Mouse (Mus musculus): ENCODE data around the gene Zfp365.

DNA sequence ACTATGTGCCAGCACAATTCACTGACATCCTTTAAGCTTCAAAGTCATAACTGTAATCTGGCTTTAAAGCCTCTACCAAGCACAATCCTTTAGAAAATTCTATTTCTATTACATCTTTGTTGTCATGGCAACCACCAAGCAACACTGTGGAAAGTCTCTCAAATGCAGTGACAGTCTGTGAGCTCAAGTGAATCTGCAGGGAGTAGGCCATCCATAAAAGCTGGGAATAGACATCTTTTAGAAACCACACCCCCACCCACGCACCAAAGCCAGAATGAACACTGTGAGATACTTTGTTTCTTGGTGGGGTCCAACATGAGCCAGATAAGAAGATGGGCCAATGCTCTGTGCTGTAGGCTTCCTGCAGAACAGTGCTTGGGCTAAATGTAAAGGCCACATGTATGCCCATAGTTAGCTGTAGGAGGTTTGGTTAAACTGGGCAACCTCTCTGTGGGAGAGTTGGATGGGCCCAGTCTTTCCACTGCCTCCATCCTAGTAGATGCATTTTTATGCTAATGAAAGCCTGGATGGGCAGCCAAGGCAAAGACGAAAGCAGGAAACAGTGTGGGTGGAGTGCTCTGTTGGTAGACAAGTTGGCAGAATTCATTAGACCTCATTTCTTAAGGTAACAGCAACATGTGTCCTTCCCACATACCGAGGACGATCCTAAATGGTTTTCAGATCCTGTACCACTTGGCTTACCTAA is 5.9 kb upstream of the Zfp365 start:
- no peak for TF ChIP-seq MXI1 (IDR thresholded peaks at IDR 0.05; ENCODE audit: low read depth, low read length)
- TF ChIP-seq CTCF (conservative IDR thresholded peaks at IDR 0.05 in 1 of 2, IDR thresholded peaks at IDR 0.05 in 1 of 2; ENCODE audit: low read depth in 2 of 2, low read length in 2 of 2), result no peak
- no peak for TF ChIP-seq USF1 (IDR thresholded peaks at IDR 0.05; ENCODE audit: low read depth, low read length)
- TF ChIP-seq POLR2A (IDR thresholded peaks at IDR 0.05; ENCODE audit: low read depth, low read length), result no peak
- no peak for TF ChIP-seq E2F4 (IDR thresholded peaks at IDR 0.05; ENCODE audit: insufficient replicate concordance, low read depth, low read length)
- TF ChIP-seq ELF1 (IDR thresholded peaks at IDR 0.05; ENCODE audit: low read depth, low read length), result no peak
- TF ChIP-seq CHD2 (IDR thresholded peaks at IDR 0.05; ENCODE audit: low read length), result no peak
- TF ChIP-seq EP300 (IDR thresholded peaks at IDR 0.05; ENCODE audit: low read length), result no peak
- no peak for TF ChIP-seq MAZ (IDR thresholded peaks at IDR 0.05; ENCODE audit: low read depth, low read length)
- no peak for TF ChIP-seq SIN3A (IDR thresholded peaks at IDR 0.05; ENCODE audit: low read length)
- TF ChIP-seq KAT2A (IDR thresholded peaks at IDR 0.05; ENCODE audit: insufficient replicate concordance, low read length), result no peak
